Mouse (Mus musculus): ENCODE results near the gene 9430038I01Rik. TPM values are rescaled to one million over a fixed set of nuclear protein-coding genes. Genes with fewer than 3 reads are reported as not detected.
A peak's percentile ranks its signal among the peaks of the same experiment; 100 is the strongest.
"Not testable (repeated sequence)": the region's sequence is repeated elsewhere in the genome, so short reads cannot be mapped to it uniquely, and the experiment has no call there.

The 9430038I01Rik gene
- polyA plus RNA-seq (2015; fragmentation: Nextera tagmentation; extraction: Ambion mirVana), result 29.1 and 31.3 TPM in 2 replicates

- peak within 1 kb of the TSS; percentile 70 for H3K4me2 ChIP-seq (replicated peaks)
- WGBS, result under 1% methylated on average over 54 of the region's 63 CpGs
- H3K27ac ChIP-seq, result peak within 1 kb of the TSS; percentile 81
- peak within 1 kb of the TSS; percentile 75 for H3K9ac ChIP-seq
- no peaks in the 10 kb centered on the region for H3K27me3 ChIP-seq
- ATAC-seq (ENCODE audit: low FRiP score, low read depth), result peak; percentile 100
- no peaks in the 10 kb centered on the region for H3K36me3 ChIP-seq
- H3K4me3 ChIP-seq, result peak within 1 kb of the TSS; percentile 76
- H3K4me1 ChIP-seq, result peaks cover 11% of the 10 kb centered on the region
- no peaks in the 10 kb centered on the region for H3K9me3 ChIP-seq
Observed at GRCm38 (mm10) chr7:137410337-137411197, at the start of gene 9430038I01Rik. TSS of gene 9430038I01Rik (minus strand) at chr7:137410762.

- 95% methylated on average over 12 of the region's 12 CpGs for WGBS
- Histone ChIP-seq H3K4me2 (replicated peaks) (no peak overlapping the region), H3K4me1 (no peaks in the 10 kb centered on the region), H3K27me3 (no peaks in the 10 kb centered on the region), H3K27ac (no peak overlapping the region), H3K9ac (no peak overlapping the region), H3K4me3 (no peak overlapping the region), H3K36me3 (peaks cover 54% of the 10 kb centered on the region), H3K9me3 (no peaks in the 10 kb centered on the region)
- ATAC-seq (ENCODE audit: low FRiP score, low read depth), result no peak
Observed at GRCm38 (mm10) chr7:137445321-137445720, 34.8 kb upstream of the 9430038I01Rik start.

DNA sequence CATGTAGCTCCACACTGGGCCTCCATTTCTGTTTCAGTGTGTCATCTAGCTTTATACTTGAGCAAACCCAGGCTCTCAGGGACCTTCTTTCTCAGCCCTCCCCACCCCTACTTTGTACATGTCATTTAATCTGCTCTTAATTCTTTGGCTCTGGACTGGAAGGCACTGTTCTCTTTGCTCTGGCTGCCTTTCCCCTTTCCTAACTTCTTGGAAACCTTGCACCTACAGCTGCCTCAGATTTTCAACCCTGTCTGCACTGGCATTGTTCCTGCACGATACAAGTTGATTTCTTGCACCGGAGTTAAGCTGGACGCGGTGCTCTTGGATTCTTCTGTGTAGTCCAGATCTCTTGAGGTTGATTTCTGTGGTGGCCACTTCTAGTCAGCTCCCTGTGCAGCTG, 32.4 kb upstream of the 9430038I01Rik start:
- Histone ChIP-seq H3K4me1 (peaks cover 12% of the 10 kb centered on the region), H3K4me3 (no peak overlapping the region), H3K36me3 (peaks cover 32% of the 10 kb centered on the region), H3K27ac (no peak overlapping the region), H3K9ac (no peak overlapping the region), H3K4me2 (replicated peaks) (no peak overlapping the region), H3K9me3 (no peaks in the 10 kb centered on the region), H3K27me3 (no peaks in the 10 kb centered on the region)
- ATAC-seq (ENCODE audit: low FRiP score, low read depth), result no peak
- WGBS, result 92% methylated on average over 4 of the region's 4 CpGs

DNA sequence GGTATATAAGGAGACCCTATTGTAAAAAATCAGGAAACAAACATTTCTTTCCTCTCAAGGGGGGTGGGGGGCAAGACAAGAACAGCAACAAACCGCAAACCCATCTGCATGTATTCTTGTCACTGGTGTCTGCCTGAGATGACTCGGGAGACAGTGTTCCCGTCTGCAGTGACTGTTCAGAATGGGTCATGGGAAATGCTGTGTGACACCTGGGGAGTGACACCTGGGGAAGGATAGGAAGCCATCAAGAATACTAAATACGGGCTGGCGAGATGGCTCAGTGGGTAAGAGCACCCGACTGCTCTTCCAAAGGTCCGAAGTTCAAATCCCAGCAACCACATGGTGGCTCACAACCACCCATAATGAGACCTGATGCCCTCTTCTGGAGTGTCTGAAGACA, 28.4 kb upstream of the 9430038I01Rik start:
- Histone ChIP-seq H3K4me3 (peak overlapping the region; percentile 98), H3K4me2 (replicated peaks) (peak overlapping the region; percentile 81), H3K9ac (peak overlapping the region; percentile 95), H3K4me1 (peaks cover 12% of the 10 kb centered on the region)
- WGBS, result 87% methylated on average over 7 of the region's 7 CpGs
- ATAC-seq (ENCODE audit: low FRiP score, low read depth); H3K27me3 ChIP-seq; H3K27ac ChIP-seq; H3K9me3 ChIP-seq; H3K36me3 ChIP-seq: not testable (repeated sequence)

- peak overlapping the region; percentile 86 for H3K27ac ChIP-seq
- no peaks in the 10 kb centered on the region for H3K9me3 ChIP-seq
- 3% methylated on average over 7 of the region's 7 CpGs for WGBS
- no peaks in the 10 kb centered on the region for H3K27me3 ChIP-seq
- H3K4me1 ChIP-seq, result peaks cover 12% of the 10 kb centered on the region
- peak overlapping the region; percentile 81 for H3K4me2 ChIP-seq (replicated peaks)
- H3K4me3 ChIP-seq, result peak overlapping the region; percentile 98
- H3K36me3 ChIP-seq, result no peaks in the 10 kb centered on the region
- ATAC-seq (ENCODE audit: low FRiP score, low read depth), result peak; percentile 25; the same call in 1 of the 2 replicates
- peak overlapping the region; percentile 95 for H3K9ac ChIP-seq
Observed at GRCm38 (mm10) chr7:137438179-137438550, 27.6 kb upstream of the 9430038I01Rik start.

GRCm38 (mm10) chr7:137437440-137438178, 27.0 kb upstream of the 9430038I01Rik start, which contains the start of gene Glrx3:
TSS of gene Glrx3 (plus strand) at chr7:137437614.
- Histone ChIP-seq H3K4me3 (peak within 1 kb of the TSS; percentile 98), H3K9me3 (no peaks in the 10 kb centered on the region), H3K27ac (peak within 1 kb of the TSS; percentile 86), H3K9ac (peak within 1 kb of the TSS; percentile 95), H3K36me3 (no peaks in the 10 kb centered on the region), H3K4me2 (replicated peaks) (peak within 1 kb of the TSS; percentile 81), H3K4me1 (peaks cover 17% of the 10 kb centered on the region), H3K27me3 (no peaks in the 10 kb centered on the region)
- WGBS, result under 1% methylated on average over 69 of the region's 69 CpGs
- peak; percentile 97 for ATAC-seq (ENCODE audit: low FRiP score, low read depth)

DNA sequence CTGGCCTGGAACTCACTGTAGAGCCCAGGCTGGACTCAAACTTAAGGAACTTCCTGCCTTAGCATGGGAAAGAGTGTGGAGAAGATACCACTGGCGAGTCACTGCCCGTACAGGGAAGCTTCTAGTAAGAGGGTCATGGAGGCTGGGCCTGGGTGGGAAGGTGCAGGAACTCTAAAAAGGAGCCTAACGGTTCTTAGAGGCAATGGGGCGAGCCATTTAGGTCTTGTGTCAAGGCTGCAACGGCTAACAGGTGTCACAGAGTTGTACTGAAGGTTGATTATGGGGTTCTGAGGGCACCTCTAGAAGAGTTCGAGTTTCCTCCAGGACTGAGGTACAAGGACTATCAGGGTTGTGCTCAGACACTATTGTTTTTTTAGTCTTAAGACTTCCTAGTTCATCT, 26.3 kb upstream of the 9430038I01Rik start:
- Histone ChIP-seq H3K4me2 (replicated peaks) (peak overlapping the region; percentile 81), H3K36me3 (no peaks in the 10 kb centered on the region), H3K27ac (no peak overlapping the region), H3K9ac (no peak overlapping the region), H3K4me1 (peaks cover 24% of the 10 kb centered on the region), H3K4me3 (peak overlapping the region; percentile 98; the same call in 1 of the 2 replicates), H3K9me3 (no peaks in the 10 kb centered on the region), H3K27me3 (no peaks in the 10 kb centered on the region)
- no peak for ATAC-seq (ENCODE audit: low FRiP score, low read depth)
- 74% methylated on average over 6 of the region's 6 CpGs for WGBS

DNA sequence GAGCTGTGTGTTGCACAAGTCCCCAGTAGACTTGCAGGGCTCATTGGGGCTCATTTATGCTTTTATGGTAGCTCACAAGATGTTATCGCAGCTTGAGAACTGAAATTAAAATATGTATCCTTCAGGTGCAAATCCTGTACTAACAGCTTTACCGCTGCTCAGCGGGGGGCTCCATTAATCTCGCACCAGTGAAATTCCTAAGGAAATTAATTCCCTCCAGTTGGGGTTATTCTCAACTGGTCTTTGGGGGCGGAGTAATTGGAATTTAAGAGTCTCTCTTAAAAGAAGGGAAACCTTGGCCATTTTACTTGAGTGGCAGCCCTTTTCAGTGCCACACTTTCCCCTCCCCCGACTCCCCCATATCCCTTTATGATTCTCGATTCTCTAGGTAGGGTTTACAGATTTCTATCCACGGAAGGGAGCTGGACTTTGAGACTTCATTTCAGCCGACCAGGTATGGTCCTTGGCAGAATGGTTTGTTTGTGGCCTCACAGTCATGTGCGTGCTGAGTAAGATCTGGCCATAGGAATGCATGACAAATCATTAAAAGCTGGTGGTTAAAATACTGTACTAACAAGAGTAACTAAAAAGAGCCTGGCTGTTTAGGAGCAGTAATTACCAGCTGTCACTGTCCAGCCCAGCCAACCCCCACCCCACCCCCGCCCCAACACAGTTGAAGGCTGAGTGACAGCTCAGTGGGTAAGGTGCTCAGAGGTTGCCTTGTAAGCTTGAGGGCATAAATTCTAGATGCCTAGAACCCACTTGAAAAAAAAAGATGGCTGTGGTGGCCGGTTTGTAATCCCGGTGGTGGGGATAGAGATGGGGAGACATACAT, 21.4 kb upstream of the 9430038I01Rik start:
- Histone ChIP-seq H3K9ac (no peak overlapping the region), H3K4me2 (replicated peaks) (0 out of 2 replicates have a peak overlapping the region, but pooled peaks have one; percentile 4), H3K27me3 (peaks cover 4% of the 10 kb centered on the region; the same call in 1 of the 2 replicates), H3K27ac (no peak overlapping the region), H3K36me3 (no peaks in the 10 kb centered on the region), H3K4me1 (peaks cover 22% of the 10 kb centered on the region), H3K4me3 (no peak overlapping the region), H3K9me3 (no peaks in the 10 kb centered on the region)
- peak; percentile 43; the same call in 1 of the 2 replicates for ATAC-seq (ENCODE audit: low FRiP score, low read depth)
- WGBS, result 22% methylated on average over 13 of the region's 13 CpGs

DNA sequence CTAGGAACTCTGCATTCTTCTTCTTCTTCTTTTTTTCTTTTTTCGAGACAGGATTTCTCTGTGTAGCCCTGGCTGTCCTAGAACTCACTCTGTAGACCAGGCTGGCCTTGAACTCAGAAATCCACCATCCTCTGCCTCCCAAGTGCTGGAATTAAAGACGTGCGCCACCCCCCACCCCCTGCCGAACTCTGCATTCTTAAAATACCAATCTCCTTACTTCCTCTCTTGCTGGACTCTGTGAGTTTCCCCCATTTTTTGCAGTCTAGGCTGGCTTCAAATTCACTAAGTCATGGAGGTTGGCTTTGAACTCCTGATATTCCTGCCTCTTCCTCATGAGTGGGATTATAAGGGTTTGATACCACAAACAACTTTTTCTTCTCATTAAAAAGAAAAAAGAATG, 16.1 kb upstream of the 9430038I01Rik start:
- Histone ChIP-seq H3K4me3 (no peak overlapping the region), H3K36me3 (no peaks in the 10 kb centered on the region), H3K9me3 (no peaks in the 10 kb centered on the region), H3K9ac (no peak overlapping the region), H3K4me2 (replicated peaks) (no peak overlapping the region), H3K27me3 (peaks cover 4% of the 10 kb centered on the region; the same call in 1 of the 2 replicates), H3K27ac (no peak overlapping the region), H3K4me1 (peaks cover 8% of the 10 kb centered on the region)
- WGBS, result 59% methylated on average over 4 of the region's 4 CpGs
- ATAC-seq (ENCODE audit: low FRiP score, low read depth), result no peak

DNA sequence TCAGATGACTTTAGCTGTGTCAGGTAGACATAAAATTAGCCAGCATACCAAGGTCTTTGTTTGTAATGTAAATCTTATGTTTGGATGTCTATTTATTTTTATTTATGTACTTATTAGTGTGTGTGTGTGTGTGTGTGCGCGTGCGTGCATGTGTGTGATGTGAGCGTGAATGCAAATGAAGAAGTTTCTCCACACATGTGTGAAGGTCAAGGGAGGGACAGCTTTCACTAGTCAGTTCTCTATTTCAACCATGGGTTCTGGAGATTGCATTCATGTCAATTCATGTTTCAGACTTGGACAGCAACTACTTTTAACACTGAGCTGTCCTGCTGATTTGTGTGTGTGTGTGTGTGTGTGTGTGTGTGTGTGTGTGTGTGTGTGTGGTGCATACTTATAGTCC, 10.7 kb upstream of the 9430038I01Rik start:
- H3K4me3 ChIP-seq, result no peak overlapping the region
- no peaks in the 10 kb centered on the region for H3K9me3 ChIP-seq
- no peaks in the 10 kb centered on the region for H3K4me1 ChIP-seq
- ATAC-seq (ENCODE audit: low FRiP score, low read depth), result no peak
- H3K27me3 ChIP-seq, result no peaks in the 10 kb centered on the region
- no peak overlapping the region for H3K9ac ChIP-seq
- no peaks in the 10 kb centered on the region for H3K36me3 ChIP-seq
- H3K27ac ChIP-seq, result no peak overlapping the region
- WGBS, result 90% methylated on average over 4 of the region's 4 CpGs
- no peak overlapping the region for H3K4me2 ChIP-seq (replicated peaks)

DNA sequence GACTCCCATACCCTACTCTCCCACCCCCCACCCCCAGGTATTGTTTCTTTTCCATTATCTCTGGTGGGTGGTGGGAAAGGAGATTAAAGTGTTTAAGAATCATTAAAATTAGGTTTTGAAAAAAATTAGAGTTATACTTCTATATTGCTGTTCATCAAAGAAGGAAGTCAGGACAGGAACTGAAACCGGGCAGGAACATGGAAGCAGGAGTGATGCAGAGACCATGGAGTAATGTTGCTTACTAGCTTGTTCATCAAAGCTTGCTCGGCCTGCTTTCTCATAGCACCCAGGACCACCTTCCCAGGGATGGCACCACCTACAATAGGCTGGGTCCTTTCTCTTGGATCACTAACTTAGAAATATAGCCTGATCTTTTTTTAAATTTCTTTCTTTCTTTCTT, 10.0 kb upstream of the 9430038I01Rik start:
- 90% methylated on average over 2 of the region's 2 CpGs for WGBS
- no peaks in the 10 kb centered on the region for H3K27me3 ChIP-seq
- no peak overlapping the region for H3K27ac ChIP-seq
- no peak overlapping the region for H3K9ac ChIP-seq
- H3K4me3 ChIP-seq, result no peak overlapping the region
- H3K4me1 ChIP-seq, result no peaks in the 10 kb centered on the region
- H3K4me2 ChIP-seq (replicated peaks), result no peak overlapping the region
- ATAC-seq (ENCODE audit: low FRiP score, low read depth), result no peak
- no peaks in the 10 kb centered on the region for H3K9me3 ChIP-seq
- no peaks in the 10 kb centered on the region for H3K36me3 ChIP-seq

All from limb, embryonic 13.5 days (tissue).